Mouse (Mus musculus) testis, adult 2 months (tissue): ENCODE measurements around the gene Adat3.

ENCODE experiments used
- CTCF ChIP-seq: fragments of 200-500 bp; IDR thresholded peaks from 2 replicates; pipeline ENCODE4 v1.5.1; 2012; ENCODE audit warnings: low read depth, mild to moderate bottlenecking, inconsistent platforms, low read length, moderate library complexity; ENCODE audit not compliant: control insufficient read depth, insufficient read depth, insufficient replicate concordance
- POLR2A ChIP-seq: fragments of 200-500 bp; IDR thresholded peaks from 2 replicates; pipeline ENCODE4 v1.6.1; 2012; ENCODE audit warnings: low read depth, mild to moderate bottlenecking, inconsistent platforms, low read length, moderate library complexity; ENCODE audit not compliant: control insufficient read depth

DNA sequence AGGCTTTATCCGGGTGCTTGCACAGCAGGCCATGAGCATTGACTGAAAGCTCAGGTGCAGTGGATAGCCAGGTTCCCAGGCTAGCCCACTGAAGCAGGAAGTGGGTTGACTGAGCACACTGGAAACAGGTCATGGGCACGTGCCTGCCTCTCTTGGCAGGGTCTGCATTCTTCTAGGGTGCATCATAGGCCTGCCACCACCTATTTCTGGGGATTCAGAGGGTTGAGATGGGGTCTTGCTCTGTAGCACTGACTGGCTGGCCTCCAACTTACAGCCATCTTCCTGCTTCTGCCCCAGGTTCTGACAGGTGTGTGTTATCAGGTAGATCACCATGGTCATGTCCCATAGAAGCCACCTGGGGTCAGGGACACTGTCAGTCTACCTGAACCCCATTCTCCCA is 2.3 kb downstream of the Adat3 start:
- no peak for TF ChIP-seq CTCF
- TF ChIP-seq POLR2A, result no peak
